Mouse (Mus musculus) Muller cell, postnatal 12 days (primary cell): ENCODE results near the gene Olfr913.

ENCODE experiments used
- DNase-seq: peaks from one replicate; pipeline ENCODE4 v3.0.0-alpha.2; 2015; ENCODE audit errors: inconsistent ontology term

Olfr913 gene

GRCm38 (mm10) chr9:38592459-38592858, at the start of gene Olfr913:
Gene Olfr913, plus strand, starts transcription at chr9:38592759.
- DNase-seq: no peak

DNA sequence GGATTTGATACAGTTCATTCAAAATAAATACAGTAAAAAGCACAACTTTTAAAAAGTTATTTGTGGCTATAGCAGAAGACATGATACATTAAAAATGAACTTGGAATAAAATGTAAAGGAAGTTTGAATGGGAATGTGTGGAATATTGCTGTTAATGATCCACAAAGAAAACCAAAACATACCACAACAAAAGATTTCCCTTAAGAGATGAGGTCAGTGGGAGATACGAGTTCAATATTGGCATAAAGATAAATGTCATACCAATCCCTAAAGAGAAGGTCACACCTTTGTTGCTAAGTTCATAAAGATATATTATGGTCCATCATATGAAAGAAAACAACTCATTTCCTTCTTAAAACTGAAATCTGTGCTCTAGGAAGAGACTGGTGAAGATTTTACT, 12.7 kb upstream of the Olfr913 start, which contains the start of gene Olfr912:
Gene Olfr912 (plus strand): TSS at position 301 of the 400 bp plus-strand sequence.
- no peak for DNase-seq

- DNase-seq: no peak
Observed at GRCm38 (mm10) chr9:38591056-38591455, 1.5 kb upstream of the Olfr913 start.

GRCm38 (mm10) chr9:38604802-38605201, 12.2 kb downstream of the Olfr913 start, which contains the start of gene Olfr914:
Gene Olfr914, plus strand, starts transcription at chr9:38605102.
- DNase-seq: no peak

DNA sequence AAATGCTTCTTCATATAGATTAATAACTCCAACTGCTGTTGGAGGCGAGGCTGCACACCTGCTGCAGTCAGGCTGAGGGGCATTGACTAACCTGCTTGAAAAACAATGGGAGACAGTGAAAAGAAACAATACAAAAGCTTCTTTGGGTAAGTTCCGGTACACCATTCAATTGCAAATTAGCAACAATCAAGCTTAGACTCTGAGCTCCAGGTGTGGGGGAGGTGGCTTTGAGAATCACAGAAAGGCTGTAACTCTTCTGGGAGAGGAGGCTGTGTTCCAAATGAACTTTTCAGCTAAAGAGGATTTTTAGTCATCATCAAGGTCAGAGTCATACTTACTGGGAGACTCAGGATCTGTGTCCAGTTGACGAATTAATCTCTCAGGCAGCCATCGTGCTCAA, 39.8 kb downstream of the Olfr913 start:
- no peak for DNase-seq
